In genomic region chr11:50076756-50077155, GRCm38 (mm10) we compare ENCODE assay signal across 26 mouse cellular contexts.
"Had no signal": no experiment of that assay in that cellular context is flagged by ENCODE, and none has a peak within 500 bp of the region (broad histone marks: within the 10 kb centered on the region; RNA-seq: fewer than 3 reads in every experiment).

No protein-coding gene starts in this region.

- H3K9ac ChIP-seq: heart, embryonic 13.5 days; heart, embryonic 15.5 days; hindbrain, embryonic 12.5 days; hindbrain, embryonic 14.5 days; kidney, embryonic 15.5 days; limb, embryonic 13.5 days; limb, embryonic 15.5 days; liver, embryonic 12.5 days had no signal

- H3K4me3 ChIP-seq: gastrocnemius, adult 2 months; heart, adult 2 months; heart, embryonic 13.5 days; heart, embryonic 15.5 days; hindbrain, embryonic 10.5 days; hindbrain, embryonic 12.5 days; kidney, embryonic 15.5 days; limb, embryonic 13.5 days; limb, embryonic 15.5 days; liver, embryonic 12.5 days had no signal

- ATAC-seq: hindbrain, embryonic 16.5 days; intestine, embryonic 16.5 days; liver, embryonic 12.5 days had no signal

- H3K36me3 ChIP-seq: heart, embryonic 15.5 days; liver, embryonic 12.5 days had no signal

- H3K27me3 ChIP-seq: heart, embryonic 13.5 days; heart, embryonic 15.5 days; hindbrain, embryonic 12.5 days; kidney, embryonic 15.5 days; limb, embryonic 13.5 days; limb, embryonic 15.5 days; liver, embryonic 12.5 days had no signal

- H3K9me3 ChIP-seq: heart, embryonic 13.5 days; heart, embryonic 15.5 days; hindbrain, embryonic 10.5 days; hindbrain, embryonic 12.5 days; kidney, embryonic 15.5 days; limb, embryonic 13.5 days; limb, embryonic 15.5 days; liver, embryonic 12.5 days had no signal

- H3K4me2 ChIP-seq: heart, embryonic 11.5 days; heart, embryonic 13.5 days; heart, embryonic 15.5 days; hindbrain, embryonic 12.5 days; hindbrain, embryonic 14.5 days; kidney, embryonic 15.5 days; limb, embryonic 13.5 days; limb, embryonic 15.5 days; liver, embryonic 12.5 days had no signal

- DNase-seq: gastrocnemius, adult 2 months; gastrocnemius, postnatal 10 days; gastrocnemius, postnatal 25 days; heart, adult 2 months; heart, postnatal 4 days; kidney, adult 11 months; kidney, adult 2 months; kidney, adult 9 months; kidney, postnatal 14 days; kidney, postnatal 36 days; layer of hippocampus, adult 9-11 months; layer of hippocampus, postnatal 36 days; left cerebral cortex, postnatal 4 days had no signal

- H3K27ac ChIP-seq: gastrocnemius, adult 2 months; heart, adult 2 months; heart, embryonic 13.5 days; heart, embryonic 15.5 days; hindbrain, embryonic 10.5 days; hindbrain, embryonic 12.5 days; hindbrain, embryonic 14.5 days; kidney, embryonic 15.5 days; kidney, postnatal 0 days; limb, embryonic 13.5 days; limb, embryonic 15.5 days; liver, embryonic 12.5 days had no signal

- H3K4me1 ChIP-seq: heart, embryonic 13.5 days; heart, embryonic 15.5 days; hindbrain, embryonic 10.5 days; hindbrain, embryonic 12.5 days; kidney, embryonic 15.5 days; limb, embryonic 13.5 days; limb, embryonic 15.5 days; liver, embryonic 12.5 days had no signal
